Mouse (Mus musculus) ovary, postnatal 10 days (tissue): ENCODE results near the gene Erg.
A peak's percentile ranks its signal among the peaks of the same experiment; 100 is the strongest.

Experiments
- DNase-seq: peaks from one replicate; pipeline ENCODE4 v3.0.0; 2022; ENCODE audit warnings: low spot score

Gene Erg

GRCm38 (mm10) chr16:95348555-95348954 is 237.8 kb downstream of the Erg start:
- no peak for DNase-seq

DNA sequence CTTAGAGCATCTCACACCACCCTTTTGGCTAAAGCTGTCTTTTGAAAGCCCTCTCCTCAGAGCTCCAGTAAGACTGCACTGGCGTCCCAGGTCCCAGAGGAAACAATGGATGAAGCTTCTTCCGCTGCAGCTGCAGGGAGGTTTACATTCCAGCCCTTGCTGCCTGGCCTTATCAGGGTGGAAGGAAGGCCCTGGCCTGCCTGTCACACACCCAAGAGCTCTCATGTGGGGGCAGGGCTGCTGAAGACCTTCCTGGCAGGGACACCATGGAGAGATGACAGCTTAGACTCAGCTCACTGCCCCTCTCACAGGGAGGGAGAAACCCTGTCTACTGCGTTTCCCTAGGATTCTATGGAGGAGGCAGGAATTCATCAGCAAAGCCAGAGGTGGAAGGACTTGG is 239.2 kb downstream of the Erg start:
- no peak for DNase-seq

GRCm38 (mm10) chr16:95345882-95346281 is 240.5 kb downstream of the Erg start:
- DNase-seq, result peak; percentile 30

- DNase-seq, result no peak
These were observed 241.4 kb downstream of the Erg start for GRCm38 (mm10) chr16:95344961-95345360.

- DNase-seq, result no peak
These were observed 244.4 kb downstream of the Erg start for GRCm38 (mm10) chr16:95342030-95342429.

GRCm38 (mm10) chr16:95340885-95341791 is 245.3 kb downstream of the Erg start:
- peak; percentile 50 for DNase-seq

- DNase-seq, result no peak
These were observed 254.2 kb downstream of the Erg start for GRCm38 (mm10) chr16:95332159-95332558.

GRCm38 (mm10) chr16:95321945-95322625 is 264.3 kb downstream of the Erg start:
- no peak for DNase-seq
